ENCODE assay signal across 13 mouse cellular contexts in genomic region chr11:60317376-60318102, GRCm38 (mm10). TPM values are rescaled to one million over a fixed set of nuclear protein-coding genes. Genes with fewer than 3 reads are reported as not detected.
A peak's percentile ranks its signal among the peaks of the same experiment; 100 is the strongest.
DNase-seq lines count a peak whose midpoint lies in the region; ATAC-seq and TF ChIP-seq lines count a peak whose summit lies in the region.
"Had no signal": no experiment of that assay in that cellular context is flagged by ENCODE, and none has a peak within 500 bp of the region (broad histone marks: within the 10 kb centered on the region; RNA-seq: fewer than 3 reads in every experiment).

No protein-coding gene starts in this region.

- peak overlapping the region; percentile 5; the same call in 1 of the 2 replicates for H3K9ac ChIP-seq in limb, embryonic 13.5 days
- H3K9ac ChIP-seq: intestine, embryonic 15.5 days had no signal

- H3K4me3 ChIP-seq in left cerebral cortex, adult 2 months = no peak overlapping the region
- no peak overlapping the region for H3K4me3 ChIP-seq in embryonic fibroblast, embryonic 13.5 days (ENCODE audit: insufficient read depth, low read length)
- H3K4me3 ChIP-seq in limb, embryonic 13.5 days = no peak overlapping the region
- H3K4me3 ChIP-seq: heart, adult 2 months; intestine, embryonic 15.5 days had no signal

- no peak for ATAC-seq in limb, embryonic 13.5 days (ENCODE audit: low FRiP score, low read depth)
- ATAC-seq: intestine, embryonic 15.5 days had no signal

- intact Hi-C loops in left cerebral cortex, adult 2 months (cut with DNase I) = loop anchor here (5.0 kb wide), 1 partner anchor 35 kb away; the partner anchor contains the start of genes Drc3 and Tom1l2

- peaks cover 10% of the 10 kb centered on the region for H3K4me1 ChIP-seq in embryonic fibroblast, embryonic 13.5 days (ENCODE audit: control insufficient read depth, insufficient read depth, low read length)
- peaks cover 61% of the 10 kb centered on the region for H3K4me1 ChIP-seq in limb, embryonic 13.5 days

- no peak overlapping the region; the same call in 1 of the 2 replicates for H3K4me2 ChIP-seq in limb, embryonic 13.5 days (replicated peaks)
- H3K4me2 ChIP-seq: intestine, embryonic 15.5 days had no signal

- H3K27me3 ChIP-seq in limb, embryonic 13.5 days = no peaks in the 10 kb centered on the region
- H3K27me3 ChIP-seq: intestine, embryonic 15.5 days had no signal

- peak; percentile 80 for DNase-seq in adrenal gland, adult 2 months
- no peak for DNase-seq in adrenal gland, adult 18-20 months (ENCODE audit: low spot score in 2 of 2)
- DNase-seq in left cerebral cortex, adult 2 months (ENCODE audit: extremely low spot score in 1 of 2, low spot score in 2 of 2) = no peak
- DNase-seq in left cerebral cortex, adult 9 months (ENCODE audit: low spot score in 2 of 2) = no peak
- DNase-seq in right cerebral cortex, postnatal 4 days = no peak
- no peak for DNase-seq in left cerebral cortex, adult 8-10 months (ENCODE audit: low spot score in 2 of 2)
- DNase-seq: cerebellum, postnatal 10 days; heart, adult 2 months; left cerebral cortex, postnatal 4 days had no signal

- no peak for TF ChIP-seq POLR2A in embryonic fibroblast, embryonic 13.5 days (IDR thresholded peaks at IDR 0.05; ENCODE audit: low read depth, low read length)

- TF ChIP-seq CTCF in left cerebral cortex, adult 2 months (IDR thresholded peaks at IDR 0.05) = no peak
- no peak for TF ChIP-seq CTCF in embryonic fibroblast, embryonic 13.5 days (IDR thresholded peaks at IDR 0.05; ENCODE audit: borderline replicate concordance, insufficient read depth, low read length)

- peak overlapping the region; percentile 87 for H3K27ac ChIP-seq in left cerebral cortex, adult 2 months
- peak overlapping the region; percentile 3; the same call in 1 of the 2 replicates for H3K27ac ChIP-seq in embryonic fibroblast, embryonic 13.5 days (ENCODE audit: insufficient read depth, low read length)
- peak overlapping the region; percentile 53 for H3K27ac ChIP-seq in limb, embryonic 13.5 days
- H3K27ac ChIP-seq: heart, adult 2 months; intestine, embryonic 15.5 days had no signal

- H3K36me3 ChIP-seq in limb, embryonic 13.5 days = peaks cover 5% of the 10 kb centered on the region; the same call in 1 of the 2 replicates
- H3K36me3 ChIP-seq: intestine, embryonic 15.5 days had no signal

- no peaks in the 10 kb centered on the region; the same call in 1 of the 2 replicates for H3K9me3 ChIP-seq in limb, embryonic 13.5 days
- H3K9me3 ChIP-seq: G1E; intestine, embryonic 15.5 days had no signal

- WGBS in limb, embryonic 13.5 days = 49% methylated on average over 7 of the region's 7 CpGs

RNA-seq across cellular contexts. Expression of gene Tom1l2, which starts 35.2 kb away (rescaled TPM):
- total RNA-seq in adrenal gland, adult 2 months (2021) = 10 to 100 TPM; 71.9 to 78.5 TPM
- 159 and 181 TPM in 2 replicates for polyA plus RNA-seq in adrenal gland, adult 2 months (2012; rRNA removed)
- 10 to 100 TPM; 63.0 to 80.7 TPM for total RNA-seq in adrenal gland, adult 18-20 months (2021)
- 100 to 1,000 TPM; 216 to 221 TPM for total RNA-seq in left cerebral cortex, adult 2 months (2021)
- polyA plus RNA-seq in embryonic fibroblast, embryonic 13.5 days (2011; ENCODE audit: insufficient read length, low read depth, missing spikeins) = 30.3 and 36.2 TPM in 2 replicates
- 26.4 and 27.9 TPM in 2 replicates for polyA plus RNA-seq in limb, embryonic 13.5 days (2015; fragmentation: Nextera tagmentation; extraction: Ambion mirVana)
- total RNA-seq in left cerebral cortex, adult 8-10 months (2022) = 100 to 1,000 TPM; 205 to 222 (median 215) TPM

RNA-seq across cellular contexts. Expression of gene Drc3, which starts 35.6 kb away (rescaled TPM):
- total RNA-seq in adrenal gland, adult 2 months (2021) = 1 to 10 TPM in 1 of 2 experiments, under 1 TPM in 1; 0.61 to 1.5 TPM
- polyA plus RNA-seq in adrenal gland, adult 2 months (2012; rRNA removed) = 0.90 and 1.0 TPM in 2 replicates
- 1 to 10 TPM in 1 of 2 experiments, under 1 TPM in 1; 0.73 to 1.6 TPM for total RNA-seq in adrenal gland, adult 18-20 months (2021)
- 10 to 100 TPM; 11.7 to 12.5 TPM for total RNA-seq in left cerebral cortex, adult 2 months (2021)
- polyA plus RNA-seq in embryonic fibroblast, embryonic 13.5 days (2011; ENCODE audit: insufficient read length, low read depth, missing spikeins) = 0.48 and 0.53 TPM in 2 replicates
- 1.0 and 1.5 TPM in 2 replicates for polyA plus RNA-seq in limb, embryonic 13.5 days (2015; fragmentation: Nextera tagmentation; extraction: Ambion mirVana)
- 10 to 100 TPM in 1 of 4 experiments, 1 to 10 TPM in 3; 8.6 to 12.8 (median 9.3) TPM for total RNA-seq in left cerebral cortex, adult 8-10 months (2022)

Comparison
In these comparisons a context has a peak if more than half of its experiments do, and no peak if none do; other contexts are left out.
1. H3K27ac ChIP-seq: peak in every context shown above with its lines; median percentile 87 in left cerebral cortex, adult 2 months; 53 in limb, embryonic 13.5 days; 3 in embryonic fibroblast, embryonic 13.5 days.